Mouse (Mus musculus) bone marrow, adult 2 months (tissue): ENCODE data around the gene Timm13. TPM values are rescaled to one million over a fixed set of nuclear protein-coding genes. Genes with fewer than 3 reads are reported as not detected.

Experiments
- H3K27ac ChIP-seq: fragments of 200-500 bp; 2 replicates; pipeline ENCODE4 v1.5.1; 2012; ENCODE audit warnings: low read depth, mild to moderate bottlenecking, control low read depth, inconsistent platforms, low read length; ENCODE audit not compliant: control insufficient read depth, poor library complexity, insufficient read depth
- H3K4me1 ChIP-seq: fragments of 200-500 bp; 2 replicates; pipeline ENCODE4 v1.6.1; 2011; ENCODE audit warnings: low read length; ENCODE audit not compliant: control insufficient read depth, insufficient read depth
- H3K4me3 ChIP-seq: fragments of 200-500 bp; replicated peaks from 2 replicates; pipeline ENCODE3; 2011; ENCODE audit warnings: mild to moderate bottlenecking, low read depth, low read length, control low read depth; ENCODE audit not compliant: control insufficient read depth
- CTCF ChIP-seq: fragments of 200-500 bp; IDR thresholded peaks from 2 replicates; pipeline ENCODE4 v1.5.1; 2011; ENCODE audit warnings: low read length, control low read depth; ENCODE audit not compliant: control insufficient read depth, insufficient read depth
- POLR2A ChIP-seq: fragments of 200-500 bp; IDR thresholded peaks from 2 replicates; pipeline ENCODE4 v1.6.1; 2011; ENCODE audit warnings: low read depth, mild to moderate bottlenecking, control low read depth, low read length, borderline replicate concordance; ENCODE audit not compliant: control insufficient read depth
- WGBS: fragments of 180-500 bp; shearing (Covaris S2); methylation state at CpG from one replicate; pipeline ENCODE4 v1.1.7; 2018; 5-methylcytosine and 5-hydroxymethylcytosine counted together
- polyA plus RNA-seq: library from polyadenylated mRNA; stranded (reverse); fragments of >200 nt; gene quantifications from 2 replicates; pipeline ENCODE4 v1.2.4, GENCODE M21; 2011; ENCODE audit warnings: low replicate concordance; ENCODE audit not compliant: missing spikeins, insufficient read depth, insufficient read length

The Timm13 gene
- polyA plus RNA-seq: 78.1 and 118 TPM in 2 replicates

GRCm38 (mm10) chr10:80900318-80901247 is at the start of gene Timm13:
Gene Timm13 (minus strand): TSS chr10:80900969.
- peak; percentile 81; the same call in 1 of the 2 replicates for TF ChIP-seq POLR2A
- no peak for TF ChIP-seq CTCF
- under 1% methylated on average over 72 of the region's 72 CpGs for WGBS

DNA sequence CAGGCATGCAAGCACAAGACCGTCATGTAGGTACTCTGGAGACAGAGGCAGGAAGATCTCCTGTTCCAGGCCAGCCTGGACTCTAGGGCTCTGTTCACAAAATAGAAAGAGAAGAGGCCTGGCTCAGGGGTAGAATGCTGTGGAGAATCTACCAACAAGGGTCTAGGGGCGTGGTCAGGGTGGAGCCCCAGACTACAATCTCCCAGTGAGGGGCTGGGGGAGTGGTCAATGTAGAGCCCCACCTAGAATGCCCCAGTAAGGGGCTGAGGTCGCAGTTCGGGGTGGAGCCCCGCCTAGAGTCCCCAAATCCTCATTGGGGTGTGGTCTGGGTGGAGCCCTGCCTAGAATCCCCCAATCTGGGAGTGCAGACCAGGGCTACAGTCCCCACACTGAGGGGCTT is 49.5 kb upstream of the Timm13 start:
- TF ChIP-seq POLR2A (no peak), CTCF (no peak)
- 65% methylated on average over 5 of the region's 5 CpGs for WGBS
- Histone ChIP-seq H3K27ac (no peak overlapping the region), H3K4me3 (no peak overlapping the region), H3K4me1 (no peaks in the 10 kb centered on the region)

More at GRCm38 (mm10) chr10:80900318-80901247, at the start of gene Timm13:
- peak within 1 kb of the TSS; percentile 81 for H3K4me3 ChIP-seq
- H3K27ac ChIP-seq: peak within 1 kb of the TSS; percentile 58
- H3K4me1 ChIP-seq: no peaks in the 10 kb centered on the region; the same call in none of the 2 replicates

GRCm38 (mm10) chr10:80949081-80949480 is 48.3 kb upstream of the Timm13 start:
- Histone ChIP-seq H3K4me1 (peaks cover 2% of the 10 kb centered on the region; the same call in 1 of the 2 replicates), H3K4me3 (no peak overlapping the region), H3K27ac (no peak overlapping the region)
- TF ChIP-seq POLR2A (no peak), CTCF (no peak)
- WGBS: 70% methylated on average over 3 of the region's 3 CpGs

DNA sequence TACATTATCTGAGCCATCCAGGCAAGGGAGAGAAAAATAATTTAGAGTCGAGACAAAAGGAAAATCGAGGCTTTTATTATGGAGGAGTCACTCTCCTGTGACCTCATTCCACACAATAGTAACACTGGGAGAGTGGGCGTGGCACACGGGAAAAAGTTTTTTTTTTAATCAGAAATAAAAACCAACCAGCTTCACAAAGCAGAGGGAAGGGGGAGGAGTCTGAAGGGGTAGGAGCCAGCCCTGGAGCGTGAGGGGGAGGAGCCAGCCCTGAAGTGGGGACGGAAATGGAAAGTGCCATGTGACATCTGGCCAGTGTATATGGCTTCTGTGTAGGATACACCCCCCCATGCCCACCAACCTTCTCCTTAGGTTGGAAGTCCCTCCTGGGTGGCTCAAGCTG is 47.8 kb upstream of the Timm13 start:
- 17% methylated on average over 6 of the region's 6 CpGs for WGBS
- TF ChIP-seq POLR2A (no peak), CTCF (no peak)
- no peak overlapping the region for H3K4me3 ChIP-seq
- peaks cover 2% of the 10 kb centered on the region; the same call in 1 of the 2 replicates for H3K4me1 ChIP-seq
- no peak overlapping the region for H3K27ac ChIP-seq

DNA sequence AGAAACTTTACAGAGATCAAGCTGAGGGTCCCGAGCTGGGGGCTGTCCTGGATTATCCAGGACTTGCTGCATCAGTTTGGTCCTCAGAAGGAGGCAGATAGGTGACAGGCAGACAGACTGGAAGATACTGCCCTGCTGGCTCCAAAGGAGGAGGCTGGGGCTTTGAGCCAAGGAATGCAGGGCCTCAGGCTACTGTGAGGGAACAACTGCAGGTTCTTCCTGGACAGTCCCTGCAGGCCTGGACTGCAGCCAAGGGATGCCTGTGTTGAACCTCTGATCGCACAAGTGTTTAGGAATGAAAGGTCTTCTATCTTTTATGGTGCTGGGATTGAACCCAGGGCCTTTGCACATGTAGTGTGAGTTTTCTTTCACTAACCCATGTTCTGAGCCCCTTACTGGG is 47.0 kb upstream of the Timm13 start:
- no peak for TF ChIP-seq POLR2A
- TF ChIP-seq CTCF: no peak
- WGBS: 58% methylated on average over 2 of the region's 2 CpGs
- Histone ChIP-seq H3K27ac (no peak overlapping the region), H3K4me3 (no peak overlapping the region), H3K4me1 (peaks cover 3% of the 10 kb centered on the region; the same call in 1 of the 2 replicates)

DNA sequence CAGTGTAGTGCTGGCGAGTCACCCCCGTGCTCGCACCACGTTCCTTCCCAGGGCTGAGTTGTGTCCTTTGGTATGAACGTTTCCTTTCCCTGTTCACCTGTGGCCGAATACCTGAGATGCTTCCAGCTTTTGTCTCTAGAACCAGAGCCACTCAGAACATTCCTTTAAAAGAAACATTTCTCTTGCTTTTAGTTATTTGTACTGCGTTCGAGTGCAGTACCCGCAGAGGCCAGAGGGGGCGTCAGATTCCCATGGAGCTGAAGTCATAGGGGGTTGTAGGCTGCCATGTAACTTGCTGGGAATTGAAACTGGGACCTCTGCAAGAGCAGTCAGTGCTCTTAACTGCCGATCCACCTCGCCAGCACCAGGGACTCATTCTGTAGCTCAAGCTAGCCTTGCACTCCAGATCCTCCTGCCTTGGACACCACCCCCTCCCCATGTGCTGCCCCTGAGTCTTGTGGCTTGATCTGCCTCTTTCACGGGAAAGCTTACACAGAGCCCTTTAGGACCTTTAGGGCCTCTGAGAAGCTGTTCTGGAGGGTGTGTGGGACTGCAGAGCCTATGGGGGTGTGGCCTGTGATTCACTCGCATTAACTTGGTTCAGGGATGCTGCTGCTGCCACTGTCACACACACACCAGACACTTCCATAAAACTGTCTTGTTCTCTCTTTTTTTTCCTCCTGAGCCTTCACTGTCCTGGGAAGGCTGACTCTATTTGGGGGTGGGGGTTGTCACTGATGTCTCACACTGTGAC is 46.1 kb upstream of the Timm13 start:
- H3K27ac ChIP-seq: no peak overlapping the region
- no peak for TF ChIP-seq POLR2A
- peak; percentile 24; the same call in 1 of the 2 replicates for TF ChIP-seq CTCF
- H3K4me1 ChIP-seq: peaks cover 4% of the 10 kb centered on the region; the same call in 1 of the 2 replicates
- WGBS: 72% methylated on average over 14 of the region's 14 CpGs
- no peak overlapping the region for H3K4me3 ChIP-seq

GRCm38 (mm10) chr10:80944231-80944630 is 43.5 kb upstream of the Timm13 start:
- no peak overlapping the region; the same call in 1 of the 2 replicates for H3K27ac ChIP-seq
- WGBS: 59% methylated on average over 5 of the region's 5 CpGs
- no peak overlapping the region for H3K4me3 ChIP-seq
- TF ChIP-seq CTCF (no peak), POLR2A (no peak)
- peaks cover 9% of the 10 kb centered on the region for H3K4me1 ChIP-seq

GRCm38 (mm10) chr10:80943701-80944100 is 42.9 kb upstream of the Timm13 start:
- WGBS: 79% methylated on average over 9 of the region's 9 CpGs
- H3K4me3 ChIP-seq: no peak overlapping the region
- H3K27ac ChIP-seq: peak overlapping the region; percentile 90
- TF ChIP-seq CTCF (no peak), POLR2A (no peak)
- H3K4me1 ChIP-seq: peaks cover 9% of the 10 kb centered on the region
